Mouse (Mus musculus) left cerebral cortex, adult 2 months (tissue): Measurements from ENCODE around the gene Shroom3. TPM values are rescaled to one million over a fixed set of nuclear protein-coding genes. Genes with fewer than 3 reads are reported as not detected.
A peak's percentile ranks its signal among the peaks of the same experiment; 100 is the strongest.

ENCODE experiments used
- DNase-seq, 2 experiments: peaks; one replicate each; pipeline ENCODE4 v3.0.0; 2021 to 2022; ENCODE audit warnings: low spot score in 2 of 2, mixed read lengths in 1 of 2; ENCODE audit errors: extremely low spot score in 1 of 2
- H3K27ac ChIP-seq: fragments of 200-600 bp; 2 replicates; pipeline ENCODE4 v1.8.1; 2022
- H3K4me3 ChIP-seq: fragments of 200-600 bp; 2 replicates; pipeline ENCODE4 v1.8.1; 2022
- CTCF ChIP-seq: fragments of 200-600 bp; IDR thresholded peaks from 2 replicates; pipeline ENCODE4 v1.8.1; 2022; ENCODE audit warnings: antibody characterized with exemption, mild to moderate bottlenecking, moderate library complexity
- intact Hi-C: fragments of 180-260 bp; cut with DNase I; formaldehyde crosslinking; loops from one replicate; pipeline ENCODE4 v1.15.1; 2025
- long read RNA-seq, 2 experiments: library from polyadenylated mRNA; stranded (forward); transcript quantifications; one replicate each; pipeline ENCODE4 v2.0.0; 2021; ENCODE audit warnings: borderline mapping rate in 2 of 2
- total RNA-seq, 2 experiments: library from RNA; stranded (reverse); gene quantifications; 2 replicates each; pipeline ENCODE4 v1.2.3; 2021

Shroom3 gene
- 1 to 10 TPM; 4.3 to 6.3 TPM for total RNA-seq
- long read RNA-seq, experiment 1, full-length matches to known transcripts = 2 of 4 reads
- long read RNA-seq, experiment 1, partial matches to known transcripts = 1 of 4 reads
- long read RNA-seq, experiment 1, other reads (novel, unspliced or antisense) = 1 of 4 reads
- long read RNA-seq, experiment 2, full-length matches to known transcripts = 1 of 3 reads
- long read RNA-seq, experiment 2, partial matches to known transcripts = 1 of 3 reads
- long read RNA-seq, experiment 2, other reads (novel, unspliced or antisense) = 1 of 3 reads

GRCm38 (mm10) chr5:92683351-92683807 lies at the start of gene Shroom3:
Gene Shroom3 (plus strand): TSS chr5:92683435.
- no peak within 1 kb of the TSS for H3K27ac ChIP-seq
- no peak for TF ChIP-seq CTCF
- intact Hi-C loops = no loop called here
- peak in 1 of 2 experiments; percentile 9 for DNase-seq
- peak within 1 kb of the TSS; percentile 45 for H3K4me3 ChIP-seq

- intact Hi-C loops = no loop called here
- TF ChIP-seq CTCF = peak; percentile 7
- Histone ChIP-seq H3K4me3 (no peak overlapping the region), H3K27ac (no peak overlapping the region)
- no peak for DNase-seq
Observed at GRCm38 (mm10) chr5:92633526-92633925, 49.7 kb upstream of the Shroom3 start.

- intact Hi-C loops = no loop called here
- Histone ChIP-seq H3K27ac (no peak overlapping the region), H3K4me3 (no peak overlapping the region)
- DNase-seq = no peak
- no peak for TF ChIP-seq CTCF
Observed at GRCm38 (mm10) chr5:92634916-92635315, 48.3 kb upstream of the Shroom3 start.

GRCm38 (mm10) chr5:92635891-92636290 lies 47.3 kb upstream of the Shroom3 start:
- Histone ChIP-seq H3K27ac (no peak overlapping the region), H3K4me3 (no peak overlapping the region)
- intact Hi-C loops = no loop called here
- DNase-seq = no peak
- no peak for TF ChIP-seq CTCF

- TF ChIP-seq CTCF = no peak
- intact Hi-C loops = no loop called here
- DNase-seq = no peak
- Histone ChIP-seq H3K4me3 (no peak overlapping the region), H3K27ac (no peak overlapping the region)
Observed at GRCm38 (mm10) chr5:92640861-92641260, 42.4 kb upstream of the Shroom3 start.

- TF ChIP-seq CTCF = peak; percentile 89
- peak; percentile 60 to 79 for DNase-seq
- intact Hi-C loops = loop anchor here (2.0 to 5.0 kb wide), 2 partner anchors 149 to 195 kb away; partner anchors contain the start of gene Scarb2
- Histone ChIP-seq H3K4me3 (no peak overlapping the region), H3K27ac (no peak overlapping the region)
Observed at GRCm38 (mm10) chr5:92656256-92656655, 27.0 kb upstream of the Shroom3 start.

- no peak overlapping the region for H3K4me3 ChIP-seq
Observed at GRCm38 (mm10) chr5:92664321-92664720, 18.9 kb upstream of the Shroom3 start.

GRCm38 (mm10) chr5:92666860-92667259 lies 16.4 kb upstream of the Shroom3 start:
- intact Hi-C loops = no loop called here
- TF ChIP-seq CTCF = no peak
- DNase-seq = no peak
- Histone ChIP-seq H3K27ac (no peak overlapping the region), H3K4me3 (no peak overlapping the region)

More at GRCm38 (mm10) chr5:92664321-92664720, 18.9 kb upstream of the Shroom3 start:
- TF ChIP-seq CTCF = no peak
- no peak overlapping the region for H3K27ac ChIP-seq
- intact Hi-C loops = no loop called here
- DNase-seq = no peak

- no peak within 1 kb of the TSS for H3K27ac ChIP-seq
- intact Hi-C loops = loop anchor here (5.0 to 10.0 kb wide), 4 partner anchors 277 to 652 kb away; no protein-coding TSS in a partner anchor
- TF ChIP-seq CTCF = no peak
- peak within 1 kb of the TSS; percentile 37 for H3K4me3 ChIP-seq
- peak; percentile 53 to 62 for DNase-seq
Observed at GRCm38 (mm10) chr5:92674859-92675573, 8.2 kb upstream of the Shroom3 start, which contains the start of gene Ccdc158. Gene Ccdc158 (minus strand): TSS chr5:92675271.

- DNase-seq = no peak
- no peak for TF ChIP-seq CTCF
- H3K4me3 ChIP-seq = peak overlapping the region; percentile 37
- H3K27ac ChIP-seq = no peak overlapping the region
- intact Hi-C loops = loop anchor here (5.0 to 10.0 kb wide), 4 partner anchors 277 to 652 kb away; no protein-coding TSS in a partner anchor
Observed at GRCm38 (mm10) chr5:92675574-92675920, 7.7 kb upstream of the Shroom3 start.

- no peak overlapping the region for H3K4me3 ChIP-seq
- peak in 1 of 2 experiments; percentile 38 for DNase-seq
- no peak overlapping the region for H3K27ac ChIP-seq
- peak; percentile 82 for TF ChIP-seq CTCF
- intact Hi-C loops = loop anchor here (1.0 to 10.0 kb wide), 5 partner anchors 47 to 648 kb away; no protein-coding TSS in a partner anchor
Observed at GRCm38 (mm10) chr5:92679441-92679840, 3.8 kb upstream of the Shroom3 start.

GRCm38 (mm10) chr5:92681861-92682260 lies 1.4 kb upstream of the Shroom3 start:
- no peak overlapping the region for H3K27ac ChIP-seq
- no peak overlapping the region for H3K4me3 ChIP-seq
- no peak for TF ChIP-seq CTCF
- intact Hi-C loops = no loop called here
- no peak for DNase-seq
